Mouse (Mus musculus): Measurements from ENCODE around the gene Unc5c.

GRCm38 (mm10) chr3:141797789-141798188, 332.8 kb downstream of the Unc5c start:
- TF ChIP-seq CTCF (IDR thresholded peaks at IDR 0.05; ENCODE audit: control insufficient read depth, insufficient read depth, insufficient replicate concordance, low read depth, low read length), result no peak
- no peak for TF ChIP-seq POLR2A (IDR thresholded peaks at IDR 0.05; ENCODE audit: control insufficient read depth, low read depth, low read length)

Data from testis, adult 2 months (tissue).